Mouse (Mus musculus): Measurements from ENCODE around the gene Nt5dc3.

GRCm38 (mm10) chr10:86742918-86743317 is 35.9 kb upstream of the Nt5dc3 start:
- TF ChIP-seq MYOG (IDR thresholded peaks at IDR 0.05; ENCODE audit: control insufficient read depth in 1 of 3, insufficient read depth in 1 of 3, insufficient read length in 2 of 3, low read depth in 2 of 3) (no peak), CEBPB (IDR thresholded peaks at IDR 0.05; ENCODE audit: insufficient read depth, poor library complexity, severe bottlenecking) (no peak), MAX (IDR thresholded peaks at IDR 0.05; ENCODE audit: low read depth) (no peak), E2F4 (IDR thresholded peaks at IDR 0.05; ENCODE audit: insufficient read depth) (no peak), POLR2AphosphoS2 (IDR thresholded peaks at IDR 0.05; ENCODE audit: insufficient read length, low read depth) (no peak), POLR2A (IDR thresholded peaks at IDR 0.05; ENCODE audit: insufficient read length, low read depth) (no peak)
